Mouse (Mus musculus) layer of hippocampus, adult 9-10 months (tissue): ENCODE measurements around the gene C530008M17Rik.

Source experiments
- DNase-seq: peaks from one replicate; pipeline ENCODE4 v3.0.0; 2022; ENCODE audit warnings: low spot score

The C530008M17Rik gene

DNA sequence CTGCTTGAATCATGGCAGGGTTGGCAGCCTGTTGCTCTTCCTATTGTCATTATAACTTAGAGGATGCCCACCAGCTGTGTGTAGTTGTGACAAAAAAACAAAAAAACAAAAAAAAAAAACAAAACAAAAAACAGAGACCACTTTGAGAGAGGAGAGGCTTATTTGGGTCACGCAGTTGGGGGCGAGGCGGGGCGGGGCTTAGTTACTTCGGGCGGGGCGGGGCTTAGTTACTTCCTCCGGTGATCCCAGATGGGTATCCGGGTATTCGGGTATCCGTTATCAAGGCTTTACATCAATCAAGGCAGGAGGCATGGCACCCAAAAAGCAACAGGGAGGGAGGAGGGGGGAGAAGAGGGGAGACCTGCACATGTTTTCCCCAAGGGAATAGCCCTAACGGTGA is 46.3 kb downstream of the C530008M17Rik start:
- DNase-seq = no peak

DNA sequence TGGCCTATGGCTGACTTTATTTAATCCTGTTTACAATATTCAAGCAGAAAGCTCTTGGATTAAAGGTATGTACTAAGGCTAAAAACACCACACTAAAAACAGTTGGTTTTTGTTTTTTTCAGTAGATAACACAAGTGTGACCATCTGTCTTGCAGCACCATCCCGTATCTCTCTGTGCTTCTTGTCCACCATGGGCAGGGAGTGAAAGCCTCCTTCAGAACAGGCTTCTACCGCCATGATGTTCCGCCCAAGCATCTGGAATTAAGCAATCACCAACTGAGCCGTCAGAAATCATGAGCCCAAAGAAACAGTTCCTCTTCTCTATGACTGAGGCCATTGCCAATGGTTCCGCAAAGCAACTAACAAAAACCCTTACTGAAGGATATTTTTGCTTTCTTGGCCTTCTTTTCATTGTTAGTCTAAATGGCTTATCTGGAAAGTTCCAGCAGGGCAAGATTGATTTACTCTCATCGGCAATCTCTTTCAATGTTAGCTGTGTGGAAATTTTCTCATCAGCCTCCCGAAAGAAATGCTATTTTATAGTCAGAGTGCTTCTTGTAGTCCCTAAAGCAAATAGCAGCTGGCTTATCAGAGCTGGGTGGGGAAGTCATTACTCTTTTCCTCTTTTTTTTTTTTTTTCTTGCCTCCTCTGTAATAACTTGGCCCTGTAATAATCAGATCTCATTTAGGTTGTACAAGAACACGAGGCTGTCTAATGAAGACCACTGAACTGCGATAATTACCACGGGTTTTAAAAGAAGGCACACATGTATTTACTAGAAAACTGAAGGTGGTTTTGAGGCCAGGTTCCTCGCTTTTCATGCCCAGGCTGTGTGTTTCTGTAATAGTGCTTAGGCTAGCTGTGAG is 49.2 kb downstream of the C530008M17Rik start:
- no peak for DNase-seq

DNA sequence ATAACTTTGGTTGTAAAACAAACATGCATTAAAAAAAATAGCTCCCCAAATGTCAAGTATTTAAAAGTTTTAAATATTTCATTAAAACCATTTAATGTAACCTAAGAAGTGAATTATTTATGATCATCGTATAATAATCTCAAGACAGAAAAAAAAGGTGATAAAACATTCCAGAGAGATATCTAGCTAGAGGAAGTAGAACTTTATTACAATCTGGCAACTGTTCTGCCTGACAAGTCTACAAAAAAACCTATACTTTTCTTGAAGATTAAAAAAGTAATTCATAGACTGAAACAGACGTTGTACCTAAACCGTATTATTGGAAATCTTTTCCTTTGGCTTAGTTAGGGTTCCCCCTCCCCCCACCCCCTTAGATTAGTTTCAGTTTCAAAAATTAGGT is 50.8 kb downstream of the C530008M17Rik start:
- no peak for DNase-seq

GRCm38 (mm10) chr5:76708004-76708403 is 51.7 kb downstream of the C530008M17Rik start:
- no peak for DNase-seq

DNA sequence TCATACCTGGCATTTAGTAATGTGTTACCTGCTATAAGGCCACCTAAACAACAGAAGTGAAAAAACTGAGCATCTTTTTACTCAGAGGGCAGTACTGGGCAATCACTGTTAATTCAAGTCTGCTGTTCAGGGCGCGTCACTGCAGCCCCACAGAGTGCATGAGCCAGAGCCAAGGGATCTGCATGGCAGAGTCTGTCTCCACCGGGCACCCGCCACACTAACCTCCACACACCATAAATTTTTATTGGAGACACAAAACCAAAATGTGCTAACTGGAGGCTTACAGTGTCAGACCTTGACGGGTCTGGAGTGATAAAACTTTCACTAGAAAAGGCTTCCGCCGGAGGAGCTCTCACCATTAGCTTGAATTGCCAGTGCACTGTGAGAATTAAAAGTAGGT is 57.4 kb downstream of the C530008M17Rik start:
- DNase-seq = no peak

- DNase-seq = no peak
These were observed 63.6 kb downstream of the C530008M17Rik start for GRCm38 (mm10) chr5:76719954-76720353.

DNA sequence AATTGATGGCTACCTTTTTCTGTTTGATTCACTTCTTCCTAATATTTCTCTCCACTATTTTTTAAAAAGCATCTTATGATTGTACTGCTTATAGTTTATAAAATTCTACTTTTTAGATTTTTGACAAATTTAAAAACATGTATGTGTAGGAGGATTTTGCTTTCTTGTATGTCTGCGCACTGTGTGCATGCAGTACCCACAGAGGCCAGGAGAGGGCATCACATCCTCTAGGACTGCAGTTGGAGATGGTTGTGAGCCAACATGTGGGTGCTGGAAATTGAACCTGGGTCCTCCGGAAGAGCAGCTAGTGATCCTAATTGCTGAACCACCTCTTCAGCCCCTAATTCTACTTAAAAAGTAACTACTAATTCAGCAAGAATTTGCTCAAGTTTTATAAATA is 68.6 kb downstream of the C530008M17Rik start:
- no peak for DNase-seq

- DNase-seq = no peak
These were observed 70.3 kb downstream of the C530008M17Rik start for GRCm38 (mm10) chr5:76726518-76727103.

GRCm38 (mm10) chr5:76733055-76733641 is 76.8 kb downstream of the C530008M17Rik start:
- DNase-seq = no peak

- DNase-seq = no peak
These were observed 85.2 kb downstream of the C530008M17Rik start for GRCm38 (mm10) chr5:76741463-76741862.

DNA sequence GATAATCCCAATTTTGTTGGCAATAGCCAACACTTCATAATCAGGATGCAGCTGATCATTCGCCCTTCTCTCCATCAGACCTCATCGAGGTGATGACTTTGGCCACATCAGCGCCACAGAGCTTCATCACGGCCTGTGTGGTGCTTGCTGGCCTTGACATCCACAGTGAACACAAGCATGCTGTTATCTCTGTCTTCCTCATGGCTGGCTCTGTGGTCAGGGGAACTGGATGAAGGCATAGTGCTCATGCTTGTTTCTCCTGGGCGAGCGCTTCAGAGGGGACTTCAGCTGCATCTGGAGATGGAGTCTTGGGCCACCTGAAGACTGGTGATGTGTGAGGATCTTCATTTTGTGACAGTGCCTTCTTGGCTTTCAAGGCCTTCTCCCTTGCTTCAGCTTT is 85.8 kb downstream of the C530008M17Rik start:
- DNase-seq = no peak

DNA sequence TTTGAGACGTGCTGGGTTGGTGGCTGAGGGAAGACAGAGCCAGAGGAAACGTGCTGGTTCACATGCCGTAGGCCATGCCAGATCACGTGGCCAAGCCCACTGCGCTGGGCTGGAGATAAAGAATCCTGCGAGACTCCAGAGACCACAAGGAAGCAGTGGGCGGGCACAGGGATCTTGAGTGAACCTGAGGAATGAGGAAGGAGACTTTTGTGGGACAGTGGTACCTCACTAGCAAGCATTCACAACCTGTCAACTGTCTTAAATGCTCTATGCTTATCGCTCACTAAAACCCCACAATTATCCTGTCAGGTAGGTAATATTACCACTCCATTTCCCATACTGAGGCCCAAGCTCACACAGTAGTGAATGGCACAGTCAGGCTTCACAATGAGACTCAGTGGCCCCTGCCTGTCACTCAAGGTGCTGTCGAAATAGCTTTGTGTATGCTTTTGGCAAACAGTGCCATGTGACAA is 88.5 kb downstream of the C530008M17Rik start:
- no peak for DNase-seq

DNA sequence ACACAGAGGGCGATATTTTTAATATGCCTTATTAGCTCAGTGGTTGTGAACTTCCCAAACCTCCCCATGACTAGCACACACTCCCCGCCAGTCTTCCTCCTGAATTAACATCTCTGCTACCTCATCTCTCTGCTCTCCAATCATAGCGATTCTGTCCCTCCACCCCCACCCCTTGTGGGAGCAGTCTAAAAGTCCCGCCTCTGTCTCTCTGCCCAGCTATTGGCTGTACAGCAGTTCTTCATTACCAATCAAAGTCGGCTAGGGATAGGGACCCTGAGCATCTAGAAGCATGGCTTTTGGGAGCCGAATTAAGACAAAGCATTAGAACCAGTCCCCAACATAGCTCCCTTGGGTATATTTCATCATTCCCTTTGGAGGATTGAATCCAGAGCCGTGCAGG is 91.5 kb downstream of the C530008M17Rik start:
- DNase-seq = no peak

- no peak for DNase-seq
These were observed 96.0 kb downstream of the C530008M17Rik start for GRCm38 (mm10) chr5:76752351-76752750.

DNA sequence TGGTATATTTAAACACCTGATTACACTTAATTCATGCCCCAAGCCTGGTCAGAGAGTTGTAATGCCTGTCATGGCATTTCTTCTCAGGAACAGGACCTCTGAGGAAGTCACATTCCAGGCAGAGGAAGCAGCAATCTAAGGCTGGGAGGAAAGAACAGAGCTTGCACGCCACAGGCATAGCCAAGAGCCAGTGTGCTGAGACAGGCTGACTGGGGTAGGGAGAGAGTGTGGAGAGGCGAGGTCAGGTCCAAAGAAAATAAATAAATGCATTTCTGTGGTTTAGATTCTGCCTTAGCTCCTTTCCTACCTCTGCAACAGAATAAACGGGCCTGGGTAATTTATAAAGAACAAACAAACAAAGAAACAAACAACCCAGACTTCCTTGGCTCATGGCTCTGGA is 104.0 kb downstream of the C530008M17Rik start:
- no peak for DNase-seq

GRCm38 (mm10) chr5:76762030-76762698 is 105.9 kb downstream of the C530008M17Rik start:
- DNase-seq = no peak

- DNase-seq = no peak
These were observed 106.9 kb downstream of the C530008M17Rik start for GRCm38 (mm10) chr5:76763148-76763701.

GRCm38 (mm10) chr5:76763731-76764130 is 107.4 kb downstream of the C530008M17Rik start:
- no peak for DNase-seq

GRCm38 (mm10) chr5:76769014-76769413 is 112.7 kb downstream of the C530008M17Rik start:
- no peak for DNase-seq

- no peak for DNase-seq
These were observed 113.3 kb downstream of the C530008M17Rik start for GRCm38 (mm10) chr5:76769572-76769971.

GRCm38 (mm10) chr5:76771371-76771770 is 115.1 kb downstream of the C530008M17Rik start:
- DNase-seq = no peak

DNA sequence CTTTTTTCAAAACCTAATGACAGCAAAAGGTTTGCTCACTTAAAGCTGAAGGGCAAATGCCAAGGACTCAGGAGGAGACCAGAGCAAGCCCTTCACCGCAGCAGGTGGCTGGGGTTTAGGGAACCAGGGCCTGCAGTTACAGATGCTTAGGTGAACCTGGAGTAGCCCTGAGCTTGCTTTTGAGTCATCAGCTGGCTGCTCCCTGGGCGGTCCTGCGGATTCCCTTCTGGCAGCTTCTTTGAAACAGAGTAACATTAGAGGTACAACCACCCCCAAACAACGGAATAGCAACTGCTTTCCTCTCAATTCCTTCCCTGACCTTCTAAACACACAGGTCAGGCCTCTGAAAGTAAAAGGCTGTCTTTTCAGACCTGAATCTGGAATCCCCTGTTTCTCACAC is 116.5 kb downstream of the C530008M17Rik start:
- DNase-seq = no peak
